Mouse (Mus musculus) G1E (cell line): Measurements from ENCODE around the gene Sh3rf1. TPM values are rescaled to one million over a fixed set of nuclear protein-coding genes. Genes with fewer than 3 reads are reported as not detected.

Experiments used
- ATAC-seq: 2 replicates; pipeline ENCODE4 v1.8.0; 2016; ENCODE audit warnings: mild to moderate bottlenecking; ENCODE audit not compliant: insufficient number of reproducible peaks, poor library complexity, low FRiP score, severe bottlenecking; ENCODE audit errors: extremely low read depth
- DNase-seq: peaks from one replicate; pipeline ENCODE4 v3.0.0; 2012; ENCODE audit warnings: low spot score
- H3K27me3 ChIP-seq: 2 replicates; pipeline ENCODE4 v1.6.1; 2012; ENCODE audit warnings: mild to moderate bottlenecking, low read length, inconsistent platforms; ENCODE audit not compliant: insufficient read depth
- H3K36me3 ChIP-seq: replicated peaks from 2 replicates; pipeline ENCODE3; 2012; ENCODE audit warnings: mild to moderate bottlenecking, inconsistent platforms
- H3K4me1 ChIP-seq: 2 replicates; pipeline ENCODE4 v1.6.1; 2012; ENCODE audit warnings: low read depth, low read length, inconsistent platforms, mixed read lengths; ENCODE audit not compliant: insufficient read depth
- H3K4me3 ChIP-seq: 2 replicates; pipeline ENCODE4 v1.5.1; 2012; ENCODE audit warnings: low read depth, mild to moderate bottlenecking, inconsistent platforms, low read length, moderate library complexity, mixed read lengths
- H3K9me3 ChIP-seq: replicated peaks from 2 replicates; pipeline ENCODE4 v1.6.1; 2012; ENCODE audit warnings: inconsistent platforms
- CTCF ChIP-seq: IDR thresholded peaks from 2 replicates; pipeline ENCODE4 v1.5.1; 2012; ENCODE audit warnings: low read depth, low read length, inconsistent platforms, mixed read lengths
- GATA1 ChIP-seq: IDR thresholded peaks from 2 replicates; pipeline ENCODE4 v1.6.1; 2012; ENCODE audit warnings: borderline replicate concordance, low read length, inconsistent platforms, mixed read lengths
- GATA2 ChIP-seq: IDR thresholded peaks from 2 replicates; pipeline ENCODE4 v1.6.1; 2012; ENCODE audit warnings: low read depth, low read length, inconsistent platforms, borderline replicate concordance
- POLR2AphosphoS5 ChIP-seq: IDR thresholded peaks from 2 replicates; pipeline ENCODE4 v1.6.1; 2012; ENCODE audit warnings: low read depth, low read length, inconsistent platforms; ENCODE audit not compliant: insufficient replicate concordance
- TAL1 ChIP-seq: conservative IDR thresholded peaks from 2 replicates; pipeline ENCODE4 v1.6.1; 2012; ENCODE audit warnings: low read depth, low read length, inconsistent platforms, mixed read lengths
- polyA plus RNA-seq: library from polyadenylated mRNA; stranded (reverse); fragments of >175 nt; gene quantifications from 2 replicates; pipeline ENCODE4 v1.2.3, GENCODE M21; 2012
- total RNA-seq, 2 experiments: library from RNA; stranded (forward) in 1 of 2; stranded (reverse) in 1 of 2; fragments of 200-1000 nt in 1 of 2; fragments of >200 nt in 1 of 2; fragmentation: Nextera tagmentation in 1 of 2; gene quantifications; 2 replicates each; pipeline ENCODE4 v1.2.3; 2014 to 2017

Gene Sh3rf1
- total and polyA plus RNA-seq, 3 experiments = 2.3 to 4.0 (median 2.6) TPM

GRCm38 (mm10) chr8:61302029-61302368, 78.3 kb downstream of the Sh3rf1 start:
- Histone ChIP-seq H3K4me3 (no peak overlapping the region), H3K27me3 (no peaks in the 10 kb centered on the region), H3K36me3 (no peaks in the 10 kb centered on the region), H3K4me1 (peaks cover 24% of the 10 kb centered on the region), H3K9me3 (no peaks in the 10 kb centered on the region)
- DNase-seq (no peak), ATAC-seq (no peak)
- TF ChIP-seq POLR2AphosphoS5 (no peak), CTCF (no peak), TAL1 (no peak), GATA1 (no peak), GATA2 (no peak)

- Histone ChIP-seq H3K4me1 (peaks cover 27% of the 10 kb centered on the region), H3K36me3 (no peaks in the 10 kb centered on the region), H3K4me3 (peak overlapping the region; percentile 55; the same call in 1 of the 2 replicates), H3K9me3 (no peaks in the 10 kb centered on the region), H3K27me3 (no peaks in the 10 kb centered on the region)
- DNase-seq = peak; percentile 22
- TF ChIP-seq CTCF (no peak), TAL1 (no peak), GATA1 (no peak), POLR2AphosphoS5 (no peak), GATA2 (no peak)
- ATAC-seq = peak; percentile 86
These were observed 81.9 kb downstream of the Sh3rf1 start for GRCm38 (mm10) chr8:61305451-61306070.

GRCm38 (mm10) chr8:61306501-61307112, 82.9 kb downstream of the Sh3rf1 start:
- Histone ChIP-seq H3K36me3 (no peaks in the 10 kb centered on the region), H3K27me3 (no peaks in the 10 kb centered on the region), H3K4me3 (no peak overlapping the region), H3K4me1 (peaks cover 27% of the 10 kb centered on the region), H3K9me3 (no peaks in the 10 kb centered on the region)
- ATAC-seq = no peak
- TF ChIP-seq CTCF = no peak
- TF ChIP-seq TAL1 = no peak
- no peak for TF ChIP-seq GATA2
- no peak for TF ChIP-seq GATA1
- TF ChIP-seq POLR2AphosphoS5 = no peak
- DNase-seq = no peak

GRCm38 (mm10) chr8:61308896-61309295, 85.2 kb downstream of the Sh3rf1 start:
- ATAC-seq (no peak), DNase-seq (no peak)
- no peak for TF ChIP-seq POLR2AphosphoS5
- no peak for TF ChIP-seq GATA1
- TF ChIP-seq TAL1 = no peak
- no peak for TF ChIP-seq GATA2
- TF ChIP-seq CTCF = no peak
- Histone ChIP-seq H3K36me3 (no peaks in the 10 kb centered on the region), H3K27me3 (no peaks in the 10 kb centered on the region), H3K4me1 (peaks cover 27% of the 10 kb centered on the region), H3K9me3 (no peaks in the 10 kb centered on the region), H3K4me3 (no peak overlapping the region)

GRCm38 (mm10) chr8:61309530-61310402, 86.1 kb downstream of the Sh3rf1 start:
- H3K27me3 ChIP-seq = no peaks in the 10 kb centered on the region
- no peaks in the 10 kb centered on the region for H3K9me3 ChIP-seq
- TF ChIP-seq CTCF (no peak), POLR2AphosphoS5 (no peak), TAL1 (no peak), GATA1 (no peak), GATA2 (no peak)
- H3K4me1 ChIP-seq = peaks cover 22% of the 10 kb centered on the region
- H3K36me3 ChIP-seq = no peaks in the 10 kb centered on the region
- DNase-seq (no peak), ATAC-seq (no peak)
- no peak overlapping the region for H3K4me3 ChIP-seq

GRCm38 (mm10) chr8:61310403-61310871, 86.8 kb downstream of the Sh3rf1 start:
- DNase-seq (no peak), ATAC-seq (no peak)
- Histone ChIP-seq H3K36me3 (no peaks in the 10 kb centered on the region), H3K4me1 (peaks cover 16% of the 10 kb centered on the region), H3K9me3 (no peaks in the 10 kb centered on the region), H3K4me3 (no peak overlapping the region), H3K27me3 (no peaks in the 10 kb centered on the region)
- TF ChIP-seq CTCF = no peak
- TF ChIP-seq POLR2AphosphoS5 = no peak
- TF ChIP-seq TAL1 = no peak
- TF ChIP-seq GATA1 = no peak
- TF ChIP-seq GATA2 = no peak
